Mouse (Mus musculus): ENCODE results near the gene Pcolce2.
"Not testable (repeated sequence)": the region's sequence is repeated elsewhere in the genome, so short reads cannot be mapped to it uniquely, and the experiment has no call there.

Gene Pcolce2

GRCm38 (mm10) chr9:95637271-95638181 is at the start of gene Pcolce2:
TSS of gene Pcolce2 (plus strand) at chr9:95637601.
- peak; percentile 15 for DNase-seq (ENCODE audit: low spot score)

- DNase-seq (ENCODE audit: low spot score): no peak
Observed at GRCm38 (mm10) chr9:95588070-95588469, 49.3 kb upstream of the Pcolce2 start.

GRCm38 (mm10) chr9:95594291-95594690 is 43.1 kb upstream of the Pcolce2 start:
- no peak for DNase-seq (ENCODE audit: low spot score)

- DNase-seq (ENCODE audit: low spot score): no peak
Observed at GRCm38 (mm10) chr9:95597466-95598178, 39.8 kb upstream of the Pcolce2 start.

- DNase-seq (ENCODE audit: low spot score): no peak
Observed at GRCm38 (mm10) chr9:95598179-95598721, 39.2 kb upstream of the Pcolce2 start.

- DNase-seq (ENCODE audit: low spot score): no peak
Observed at GRCm38 (mm10) chr9:95599399-95599798, 38.0 kb upstream of the Pcolce2 start.

- no peak for DNase-seq (ENCODE audit: low spot score)
Observed at GRCm38 (mm10) chr9:95602849-95603248, 34.6 kb upstream of the Pcolce2 start.

- no peak for DNase-seq (ENCODE audit: low spot score)
Observed at GRCm38 (mm10) chr9:95603316-95603715, 34.1 kb upstream of the Pcolce2 start.

GRCm38 (mm10) chr9:95607196-95607595 is 30.2 kb upstream of the Pcolce2 start:
- no peak for DNase-seq (ENCODE audit: low spot score)

GRCm38 (mm10) chr9:95612246-95612768 is 25.1 kb upstream of the Pcolce2 start:
- no peak for DNase-seq (ENCODE audit: low spot score)

- no peak for DNase-seq (ENCODE audit: low spot score)
Observed at GRCm38 (mm10) chr9:95613426-95614127, 23.8 kb upstream of the Pcolce2 start.

GRCm38 (mm10) chr9:95614861-95615615 is 22.4 kb upstream of the Pcolce2 start:
- no peak for DNase-seq (ENCODE audit: low spot score)

GRCm38 (mm10) chr9:95615961-95616360 is 21.4 kb upstream of the Pcolce2 start:
- DNase-seq (ENCODE audit: low spot score): no peak

GRCm38 (mm10) chr9:95618572-95618971 is 18.8 kb upstream of the Pcolce2 start:
- no peak for DNase-seq (ENCODE audit: low spot score)

GRCm38 (mm10) chr9:95624072-95624471 is 13.3 kb upstream of the Pcolce2 start:
- no peak for DNase-seq (ENCODE audit: low spot score)

- DNase-seq (ENCODE audit: low spot score): no peak
Observed at GRCm38 (mm10) chr9:95628439-95628948, 8.9 kb upstream of the Pcolce2 start.

- DNase-seq (ENCODE audit: low spot score): not testable (repeated sequence)
Observed at GRCm38 (mm10) chr9:95629561-95629960, 7.8 kb upstream of the Pcolce2 start.

GRCm38 (mm10) chr9:95636395-95636794 is 1.0 kb upstream of the Pcolce2 start:
- DNase-seq (ENCODE audit: low spot score): no peak

GRCm38 (mm10) chr9:95639919-95640318 is 2.5 kb downstream of the Pcolce2 start:
- no peak for DNase-seq (ENCODE audit: low spot score)

GRCm38 (mm10) chr9:95645926-95646325 is 8.5 kb downstream of the Pcolce2 start:
- no peak for DNase-seq (ENCODE audit: low spot score)

GRCm38 (mm10) chr9:95653363-95653762 is 16.0 kb downstream of the Pcolce2 start:
- no peak for DNase-seq (ENCODE audit: low spot score)
